Mouse (Mus musculus) MEL (cell line): ENCODE data around the gene Tgm7. TPM values are rescaled to one million over a fixed set of nuclear protein-coding genes. Genes with fewer than 3 reads are reported as not detected.

Experiments
- DNase-seq: peaks from one replicate; pipeline ENCODE4 v3.0.0; 2011; ENCODE audit warnings: low read depth, low spot score
- H3K27ac ChIP-seq: 2 replicates; pipeline ENCODE4 v1.5.1; 2012; ENCODE audit warnings: low read depth, mild to moderate bottlenecking, control low read depth, low read length, moderate library complexity; ENCODE audit not compliant: control insufficient read depth
- H3K27me3 ChIP-seq, 2 experiments: fragments of 150-350 bp in 1 of 2; sonication (generic) in 1 of 2; 2 replicates each; pipeline ENCODE4 v1.6.1; 2012; ENCODE audit warnings: low read length in 2 of 2, mild to moderate bottlenecking in 2 of 2, improper control_type of control experiment in 1 of 2, moderate library complexity in 1 of 2; ENCODE audit not compliant: insufficient read depth in 2 of 2, control insufficient read depth in 1 of 2
- H3K36me3 ChIP-seq, 2 experiments: 2 replicates each; pipeline ENCODE4 v1.6.1; 2012 to 2014; ENCODE audit warnings: low read length in 2 of 2, improper control_type of control experiment in 1 of 2, inconsistent platforms in 1 of 2, mild to moderate bottlenecking in 1 of 2; ENCODE audit not compliant: insufficient read depth in 2 of 2, control insufficient read depth in 1 of 2
- H3K4me1 ChIP-seq, 2 experiments: fragments of 150-350 bp in 1 of 2; sonication (generic) in 1 of 2; 2 replicates each; pipeline ENCODE4 v1.6.1; 2012; ENCODE audit warnings: low read length in 2 of 2, improper control_type of control experiment in 1 of 2, mild to moderate bottlenecking in 1 of 2; ENCODE audit not compliant: insufficient read depth in 2 of 2, control insufficient read depth in 1 of 2
- H3K4me3 ChIP-seq, 2 experiments: fragments of 150-350 bp in 1 of 2; sonication (generic) in 1 of 2; 2 replicates each; pipeline ENCODE4 v1.5.1; 2012; ENCODE audit warnings: low read depth in 2 of 2, low read length in 2 of 2, mild to moderate bottlenecking in 2 of 2, moderate library complexity in 2 of 2, control low read depth in 1 of 2, improper control_type of control experiment in 1 of 2; ENCODE audit not compliant: control insufficient read depth in 1 of 2, insufficient read depth in 1 of 2
- H3K79me2 ChIP-seq: 2 replicates; pipeline ENCODE4 v1.6.1; 2012; ENCODE audit warnings: mild to moderate bottlenecking, low read length, moderate library complexity; ENCODE audit not compliant: control insufficient read depth, poor library complexity, insufficient read depth
- H3K9ac ChIP-seq: 2 replicates; pipeline ENCODE4 v1.6.1; 2012; ENCODE audit warnings: low read depth, mild to moderate bottlenecking, control low read depth, low read length, moderate library complexity; ENCODE audit not compliant: control insufficient read depth, poor library complexity, severe bottlenecking
- H3K9me3 ChIP-seq: fragments of 150-350 bp; sonication (generic); replicated peaks from 2 replicates; pipeline ENCODE4 v1.6.1; 2012; ENCODE audit warnings: mild to moderate bottlenecking, low read length, improper control_type of control experiment, moderate library complexity; ENCODE audit not compliant: insufficient read depth
- BHLHE40 ChIP-seq: IDR thresholded peaks from 2 replicates; pipeline ENCODE4 v1.6.1; 2012; ENCODE audit warnings: low read depth, mild to moderate bottlenecking, inconsistent platforms, low read length, improper control_type of control experiment, borderline replicate concordance
- CHD1 ChIP-seq: IDR thresholded peaks from 2 replicates; pipeline ENCODE4 v1.6.1; 2012; ENCODE audit warnings: low read depth, mild to moderate bottlenecking, inconsistent platforms, low read length, improper control_type of control experiment
- CHD2 ChIP-seq: IDR thresholded peaks from 2 replicates; pipeline ENCODE4 v1.6.1; 2011; ENCODE audit warnings: low read length, improper control_type of control experiment
- CTCF ChIP-seq, 3 experiments: IDR thresholded peaks in 2 of 3; conservative IDR thresholded peaks in 1 of 3; 2 replicates each; pipeline ENCODE4 v1.5.1; 2011 to 2012; ENCODE audit warnings: low read length in 3 of 3, low read depth in 2 of 3, mild to moderate bottlenecking in 2 of 3, improper control_type of control experiment in 1 of 3, inconsistent platforms in 1 of 3, mixed read lengths in 1 of 3, moderate library complexity in 1 of 3; ENCODE audit not compliant: control insufficient read depth in 1 of 3, insufficient read depth in 1 of 3, poor library complexity in 1 of 3, severe bottlenecking in 1 of 3
- ELF1 ChIP-seq: IDR thresholded peaks from 2 replicates; pipeline ENCODE4 v1.6.1; 2014; ENCODE audit warnings: low read depth, mild to moderate bottlenecking, inconsistent platforms, low read length, improper control_type of control experiment, moderate library complexity
- EP300 ChIP-seq, 2 experiments: IDR thresholded peaks; 2 replicates each; pipeline ENCODE4 v1.6.1; 2011; ENCODE audit warnings: improper control_type of control experiment in 2 of 2, low read length in 2 of 2, low read depth in 1 of 2, mild to moderate bottlenecking in 1 of 2
- GABPA ChIP-seq: IDR thresholded peaks from 2 replicates; pipeline ENCODE4 v1.6.1; 2012; ENCODE audit warnings: low read depth, mild to moderate bottlenecking, inconsistent platforms, low read length, improper control_type of control experiment, moderate library complexity
- HCFC1 ChIP-seq: IDR thresholded peaks from 2 replicates; pipeline ENCODE4 v1.6.1; 2012; ENCODE audit warnings: low read depth, mild to moderate bottlenecking, inconsistent platforms, low read length, improper control_type of control experiment, moderate library complexity
- JUND ChIP-seq: IDR thresholded peaks from 2 replicates; pipeline ENCODE4 v1.6.1; 2011; ENCODE audit warnings: low read depth, mild to moderate bottlenecking, improper control_type of control experiment, low read length
- KAT2A ChIP-seq: conservative IDR thresholded peaks from 2 replicates; pipeline ENCODE4 v1.6.1; 2012; ENCODE audit warnings: low read depth, low read length, improper control_type of control experiment, inconsistent platforms
- MAFK ChIP-seq: IDR thresholded peaks from 2 replicates; pipeline ENCODE4 v1.6.1; 2011; ENCODE audit warnings: low read depth, mild to moderate bottlenecking, low read length, improper control_type of control experiment, borderline replicate concordance
- MAX ChIP-seq: IDR thresholded peaks from 2 replicates; pipeline ENCODE4 v1.6.1; 2011; ENCODE audit warnings: low read length, improper control_type of control experiment
- MEF2A ChIP-seq: IDR thresholded peaks from 2 replicates; pipeline ENCODE4 v1.6.1; 2014; ENCODE audit warnings: low read depth, mild to moderate bottlenecking, inconsistent platforms, low read length, improper control_type of control experiment; ENCODE audit not compliant: poor library complexity, insufficient replicate concordance, severe bottlenecking; ENCODE audit errors: extremely low read depth
- MXI1 ChIP-seq: IDR thresholded peaks from 2 replicates; pipeline ENCODE4 v1.6.1; 2011; ENCODE audit warnings: mild to moderate bottlenecking, low read depth, low read length, improper control_type of control experiment
- MYB ChIP-seq: IDR thresholded peaks from 2 replicates; pipeline ENCODE4 v1.6.1; 2011; ENCODE audit warnings: mild to moderate bottlenecking, low read depth, low read length, improper control_type of control experiment
- NRF1 ChIP-seq: IDR thresholded peaks from 2 replicates; pipeline ENCODE4 v1.6.1; 2014; ENCODE audit warnings: low read depth, mild to moderate bottlenecking, inconsistent platforms, low read length, improper control_type of control experiment, moderate library complexity; ENCODE audit not compliant: poor library complexity, insufficient read depth, severe bottlenecking
- POLR2A ChIP-seq, 2 experiments: IDR thresholded peaks; 2 replicates each; pipeline ENCODE4 v1.6.1; 2011 to 2012; ENCODE audit warnings: low read length in 2 of 2, mild to moderate bottlenecking in 2 of 2, control low read depth in 1 of 2, improper control_type of control experiment in 1 of 2, low read depth in 1 of 2, moderate library complexity in 1 of 2; ENCODE audit not compliant: control insufficient read depth in 1 of 2, insufficient read depth in 1 of 2, poor library complexity in 1 of 2
- POLR2AphosphoS2 ChIP-seq: IDR thresholded peaks from 2 replicates; pipeline ENCODE4 v1.6.1; 2011; ENCODE audit warnings: low read length, improper control_type of control experiment
- RAD21 ChIP-seq: IDR thresholded peaks from 2 replicates; pipeline ENCODE4 v1.6.1; 2011; ENCODE audit warnings: mild to moderate bottlenecking, low read depth, low read length, improper control_type of control experiment
- RCOR1 ChIP-seq: IDR thresholded peaks from 2 replicates; pipeline ENCODE4 v1.6.1; 2012; ENCODE audit warnings: low read depth, mild to moderate bottlenecking, inconsistent platforms, low read length, improper control_type of control experiment
- SIN3A ChIP-seq: IDR thresholded peaks from 2 replicates; pipeline ENCODE4 v1.6.1; 2012; ENCODE audit warnings: low read length, improper control_type of control experiment, inconsistent platforms
- SMC3 ChIP-seq: IDR thresholded peaks from 2 replicates; pipeline ENCODE4 v1.6.1; 2011; ENCODE audit warnings: low read depth, low read length, improper control_type of control experiment
- TAL1 ChIP-seq: IDR thresholded peaks from 2 replicates; pipeline ENCODE4 v1.6.1; 2012; ENCODE audit warnings: mild to moderate bottlenecking, inconsistent platforms, low read length, moderate library complexity, mixed read lengths
- USF1 ChIP-seq: IDR thresholded peaks from 2 replicates; pipeline ENCODE4 v1.6.1; 2014; ENCODE audit warnings: low read depth, mild to moderate bottlenecking, inconsistent platforms, low read length, improper control_type of control experiment, moderate library complexity
- ZC3H11A ChIP-seq: IDR thresholded peaks from 2 replicates; pipeline ENCODE4 v1.6.1; 2012; ENCODE audit warnings: low read depth, mild to moderate bottlenecking, inconsistent platforms, low read length, improper control_type of control experiment
- ZKSCAN1 ChIP-seq: IDR thresholded peaks from 2 replicates; pipeline ENCODE4 v1.6.1; 2012; ENCODE audit warnings: low read depth, mild to moderate bottlenecking, inconsistent platforms, low read length, improper control_type of control experiment, moderate library complexity
- ZNF384 ChIP-seq: IDR thresholded peaks from 2 replicates; pipeline ENCODE4 v1.6.1; 2012; ENCODE audit warnings: low read depth, mild to moderate bottlenecking, inconsistent platforms, low read length, improper control_type of control experiment
- polyA plus RNA-seq, 2 experiments: library from polyadenylated mRNA; stranded (reverse) in 1 of 2; unstranded in 1 of 2; fragments of >175 nt in 1 of 2; fragments of >200 nt in 1 of 2; gene quantifications; 2 replicates each; pipeline versions ENCODE4 v1.2.1 to v1.2.4; 2012; ENCODE audit warnings: low replicate concordance in 2 of 2, low read depth in 1 of 2; ENCODE audit not compliant: insufficient read length in 2 of 2, insufficient read depth in 1 of 2, missing spikeins in 1 of 2
- total RNA-seq: library from RNA; depleted of rRNA; stranded (reverse); fragments of 300-350 nt; gene quantifications from 2 replicates; pipeline ENCODE4 v1.2.3, GENCODE M21; 2012

The Tgm7 gene
- total and polyA plus RNA-seq, 3 experiments: not detected

DNA sequence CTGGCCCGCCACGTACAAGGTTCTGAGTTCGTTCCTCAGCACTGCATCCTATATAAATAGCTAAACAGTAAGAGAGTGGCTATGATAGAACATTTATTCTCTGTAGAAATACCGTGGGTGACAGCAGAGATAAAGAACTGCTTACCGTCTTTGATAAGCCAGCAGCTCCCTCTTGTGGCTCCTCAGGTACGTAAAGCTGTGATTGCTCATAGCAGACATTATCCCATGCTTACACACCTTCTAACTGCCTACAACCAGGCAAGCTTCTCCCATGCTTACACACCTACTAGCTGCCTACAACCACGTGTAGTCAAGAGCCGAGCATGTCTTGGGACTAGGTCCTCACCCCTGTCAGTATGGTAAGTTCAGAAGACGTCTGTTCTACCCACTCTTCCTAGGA, 7.5 kb downstream of the Tgm7 start:
- Histone ChIP-seq H3K9me3 (no peaks in the 10 kb centered on the region), H3K27ac (no peak overlapping the region), H3K79me2 (no peaks in the 10 kb centered on the region), H3K4me3 (peak overlapping the region in 1 of 2 experiments; percentile 17; a peak in 3 of 4 replicates), H3K9ac (no peak overlapping the region), H3K4me1 (no peaks in the 10 kb centered on the region), H3K27me3 (no peaks in the 10 kb centered on the region; a peak in 2 of 4 replicates), H3K36me3 (no peaks in the 10 kb centered on the region)
- no peak for TF ChIP-seq BHLHE40
- no peak for TF ChIP-seq CHD2
- peak; percentile 95 for TF ChIP-seq ZC3H11A
- peak; percentile 93 for TF ChIP-seq RAD21
- peak; percentile 38; the same call in 1 of the 2 replicates for TF ChIP-seq SIN3A
- TF ChIP-seq ZKSCAN1: no peak
- TF ChIP-seq MXI1: no peak
- TF ChIP-seq SMC3: peak; percentile 91
- TF ChIP-seq CTCF (IDR thresholded peaks at IDR 0.05 in 2 of 3, conservative IDR thresholded peaks at IDR 0.05 in 1 of 3; ENCODE audit: control insufficient read depth in 1 of 3, insufficient read depth in 1 of 3, low read depth in 2 of 3, low read length in 3 of 3, poor library complexity in 1 of 3, severe bottlenecking in 1 of 3): peak; percentile 68 to 91 (median 76)
- 0 out of 2 replicates have a peak, but pooled peaks have one; percentile 18 for TF ChIP-seq JUND
- no peak for TF ChIP-seq MAFK
- TF ChIP-seq ELF1: no peak
- TF ChIP-seq POLR2A (IDR thresholded peaks at IDR 0.05; ENCODE audit: control insufficient read depth in 1 of 2, insufficient read depth in 1 of 2, low read depth in 1 of 2, low read length in 2 of 2, poor library complexity in 1 of 2): no peak
- no peak for TF ChIP-seq GABPA
- TF ChIP-seq POLR2AphosphoS2: no peak
- TF ChIP-seq MEF2A: no peak
- no peak for TF ChIP-seq MYB
- TF ChIP-seq MAX: no peak
- TF ChIP-seq KAT2A: no peak
- TF ChIP-seq CHD1: no peak
- TF ChIP-seq EP300 (IDR thresholded peaks at IDR 0.05; ENCODE audit: low read depth in 1 of 2, low read length in 2 of 2): no peak
- TF ChIP-seq NRF1: no peak
- TF ChIP-seq HCFC1: no peak
- TF ChIP-seq TAL1: no peak
- TF ChIP-seq USF1: no peak
- peak; percentile 40; the same call in 1 of the 2 replicates for TF ChIP-seq RCOR1
- no peak for TF ChIP-seq ZNF384
- DNase-seq: peak; percentile 86
